Mouse (Mus musculus) gastrocnemius, postnatal 10 days (tissue): Measurements from ENCODE around the gene Unc45b. TPM values are rescaled to one million over a fixed set of nuclear protein-coding genes. Genes with fewer than 3 reads are reported as not detected.
"Not testable (repeated sequence)": the region's sequence is repeated elsewhere in the genome, so short reads cannot be mapped to it uniquely, and the experiment has no call there.

ENCODE experiments used
- DNase-seq: peaks from one replicate; pipeline ENCODE4 v3.0.0; 2021; ENCODE audit warnings: mixed read lengths
- total RNA-seq, 2 experiments: library from RNA; stranded (reverse); gene quantifications; 2 replicates each; pipeline ENCODE4 v1.2.3; 2021

Unc45b gene
- total RNA-seq, 2 experiments from 2014 or later, result 101 to 115 TPM

DNA sequence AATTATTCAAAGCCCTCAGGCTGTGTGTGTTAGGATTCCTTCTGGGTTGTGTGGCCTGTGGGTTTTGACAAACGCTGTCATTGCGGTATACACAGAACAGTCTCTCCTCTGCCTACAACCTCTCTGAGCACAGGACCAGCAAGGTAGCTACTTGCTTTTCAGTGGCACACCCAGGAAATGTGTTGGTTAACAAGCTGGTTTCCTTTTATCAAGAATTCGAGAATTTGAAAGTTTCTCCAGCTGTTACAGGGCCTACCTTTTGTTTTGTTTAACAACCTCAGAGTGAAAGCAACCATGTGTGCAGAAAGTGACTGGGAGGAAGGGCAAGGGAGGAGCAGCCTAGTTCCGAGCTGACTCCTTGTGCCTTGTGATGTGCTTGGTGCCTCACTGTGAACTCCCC, 37.1 kb downstream of the Unc45b start:
- DNase-seq, result no peak

- DNase-seq, result no peak
These were observed 38.7 kb downstream of the Unc45b start for GRCm38 (mm10) chr11:82949036-82949435.

GRCm38 (mm10) chr11:82950736-82951481, 40.6 kb downstream of the Unc45b start, which contains the start of gene Slfn5:
TSS of gene Slfn5 (plus strand) at chr11:82951349.
- DNase-seq, result no peak

DNA sequence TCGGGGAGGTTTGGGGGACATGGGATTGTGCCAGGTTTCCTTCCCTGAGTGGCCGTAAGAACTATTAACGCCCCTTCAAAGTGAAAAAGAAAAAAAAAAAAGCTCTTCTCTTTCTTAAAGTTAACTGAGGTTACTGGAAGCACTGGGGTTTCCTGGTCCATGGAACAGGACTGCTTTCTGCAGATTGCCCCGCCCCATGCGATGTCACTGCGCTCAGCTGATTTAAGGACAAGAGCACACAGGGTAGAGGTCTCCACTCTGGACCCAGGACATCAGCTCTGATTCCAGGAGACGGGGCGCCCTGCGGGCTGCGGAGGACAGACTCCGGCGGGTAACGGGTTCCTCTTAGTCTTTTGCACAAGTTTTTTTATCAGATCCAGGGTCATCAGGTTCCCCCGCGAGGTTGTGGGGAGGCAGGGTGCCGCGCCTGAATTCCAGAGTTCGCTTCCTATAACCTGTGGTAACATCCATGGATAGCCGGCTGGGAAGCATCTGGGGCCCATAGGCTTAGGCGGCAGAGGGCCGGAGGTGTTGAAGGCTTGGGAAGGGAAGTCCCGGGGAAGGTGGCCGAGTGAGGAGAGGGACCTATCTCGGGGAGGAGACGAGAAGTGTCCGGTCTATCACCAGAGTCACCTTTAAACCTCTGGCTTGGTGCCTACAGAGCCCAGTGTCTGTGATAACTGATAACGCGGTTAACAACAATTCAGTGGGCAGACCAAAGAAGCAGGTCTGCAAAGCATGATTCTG, 41.7 kb downstream of the Unc45b start:
- peak; percentile 57 for DNase-seq

DNA sequence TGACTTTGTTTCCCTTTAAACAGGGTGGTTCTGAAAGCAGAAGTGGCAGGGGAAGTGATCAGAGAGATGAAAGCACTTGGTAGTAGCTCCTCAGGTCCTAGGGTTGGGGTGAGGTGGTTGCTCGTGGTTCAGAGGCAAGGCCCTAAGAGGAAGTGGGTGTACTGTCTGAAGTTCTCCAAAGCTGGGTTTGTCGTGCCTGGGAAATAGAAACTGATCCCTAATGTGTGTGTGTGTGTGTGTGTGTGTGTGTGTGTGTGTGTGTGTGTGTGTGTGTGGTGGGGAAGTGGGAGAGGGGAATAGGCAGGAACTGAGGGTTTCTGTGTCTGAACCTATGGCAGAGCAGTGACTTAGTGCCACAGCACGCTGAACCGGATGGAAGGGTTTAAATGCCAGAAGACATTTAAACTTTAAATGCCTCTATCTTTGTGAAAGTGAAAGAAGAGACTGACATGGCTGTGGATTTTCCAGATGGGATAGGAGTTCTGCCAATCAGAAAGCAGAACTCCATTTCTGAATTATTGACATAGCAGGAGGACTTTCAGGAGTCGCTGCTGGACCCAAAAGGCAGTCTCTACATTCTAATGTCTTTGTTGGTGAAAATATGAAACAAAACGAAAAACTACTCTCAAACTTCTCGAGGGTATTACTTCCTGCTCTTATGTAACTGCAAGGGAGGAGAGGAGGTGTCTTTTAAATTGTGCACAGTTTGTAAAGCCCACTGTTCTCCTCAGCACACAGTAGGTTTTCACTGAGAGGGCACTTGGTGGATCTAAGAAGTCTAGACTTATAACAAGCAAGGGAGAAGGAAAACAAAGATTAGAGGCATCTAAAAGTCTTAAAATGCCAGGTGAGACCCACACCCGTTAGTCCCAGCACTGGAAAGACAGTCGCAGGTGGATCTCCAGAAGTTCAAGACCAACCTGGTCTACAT, 42.5 kb downstream of the Unc45b start:
- no peak for DNase-seq

DNA sequence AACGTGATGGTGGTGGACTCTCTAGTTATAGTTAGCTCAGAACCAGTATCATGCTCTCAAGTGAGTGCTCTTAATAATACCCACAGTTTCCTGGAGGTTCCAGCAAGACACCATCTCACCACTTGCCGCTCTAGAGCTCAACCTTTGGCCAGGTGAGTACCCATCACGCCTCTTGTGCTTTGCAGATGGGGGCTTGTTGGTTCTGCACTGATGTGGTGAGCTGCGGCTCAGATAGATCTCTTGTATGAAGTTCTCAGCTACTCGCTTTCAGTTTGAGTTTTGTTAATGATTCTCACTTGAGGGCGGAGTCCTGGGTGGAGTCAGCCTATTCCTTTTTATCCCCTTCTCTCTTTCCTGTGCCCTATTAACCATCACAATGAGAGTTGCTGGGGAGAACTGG, 44.3 kb downstream of the Unc45b start:
- no peak for DNase-seq

DNA sequence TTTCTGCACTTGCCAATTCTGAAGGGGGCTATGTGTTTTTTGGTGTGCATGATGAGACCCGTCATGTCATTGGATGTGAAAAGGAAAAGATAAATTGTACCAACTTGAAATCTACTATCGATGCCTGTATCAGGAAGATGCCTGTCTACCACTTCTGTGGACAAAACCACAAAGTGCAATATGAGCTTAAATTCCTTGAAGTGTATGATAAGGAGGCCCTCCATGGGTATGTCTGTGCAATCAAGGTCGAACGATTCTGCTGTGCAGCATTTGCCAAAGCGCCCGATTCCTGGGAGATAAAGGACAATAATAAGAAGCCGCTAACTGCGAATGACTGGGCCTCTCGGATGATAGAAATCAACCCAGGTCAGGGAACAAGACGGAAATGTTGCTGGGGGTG, 46.6 kb downstream of the Unc45b start:
- no peak for DNase-seq

GRCm38 (mm10) chr11:82959613-82960012, 49.3 kb downstream of the Unc45b start:
- DNase-seq, result no peak

DNA sequence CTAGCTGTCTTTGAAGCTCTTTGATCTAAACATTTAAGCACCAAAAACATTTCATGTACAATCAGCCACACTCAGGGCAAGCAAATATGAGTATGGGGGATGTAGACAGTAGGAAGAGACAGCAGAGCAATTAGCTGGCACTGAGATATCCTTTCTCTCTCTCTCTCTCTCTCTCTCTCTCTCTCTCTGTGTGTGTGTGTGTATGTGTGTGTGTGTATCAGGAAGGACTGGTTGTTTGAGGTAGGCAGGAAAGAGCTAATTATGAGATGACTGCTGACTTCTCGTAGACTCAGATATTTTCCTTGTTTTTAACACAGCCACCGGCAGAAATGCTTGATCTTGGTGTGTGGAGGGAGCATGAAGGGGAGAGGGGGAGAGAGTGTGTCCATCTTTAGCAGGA, 51.4 kb downstream of the Unc45b start:
- DNase-seq, result no peak

DNA sequence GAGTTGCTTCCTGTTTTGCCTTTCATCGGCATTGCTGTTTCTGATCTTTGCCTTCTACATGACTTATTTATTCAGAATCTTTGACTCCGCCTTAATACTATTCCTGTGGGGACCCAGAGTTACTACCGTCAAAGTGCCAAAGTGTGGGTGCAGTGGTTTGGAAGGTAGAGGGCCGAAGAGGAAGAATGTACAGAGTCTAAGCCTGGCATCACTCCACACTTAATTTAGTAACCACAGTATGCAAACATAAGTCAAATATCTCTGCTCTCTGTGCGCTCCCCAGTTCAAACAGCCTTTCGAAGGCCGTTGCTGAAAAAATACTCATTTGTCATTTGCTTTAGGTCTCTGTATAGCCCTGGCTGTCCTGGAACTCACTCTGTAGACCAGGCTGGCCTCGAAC, 51.9 kb downstream of the Unc45b start:
- DNase-seq, result no peak

DNA sequence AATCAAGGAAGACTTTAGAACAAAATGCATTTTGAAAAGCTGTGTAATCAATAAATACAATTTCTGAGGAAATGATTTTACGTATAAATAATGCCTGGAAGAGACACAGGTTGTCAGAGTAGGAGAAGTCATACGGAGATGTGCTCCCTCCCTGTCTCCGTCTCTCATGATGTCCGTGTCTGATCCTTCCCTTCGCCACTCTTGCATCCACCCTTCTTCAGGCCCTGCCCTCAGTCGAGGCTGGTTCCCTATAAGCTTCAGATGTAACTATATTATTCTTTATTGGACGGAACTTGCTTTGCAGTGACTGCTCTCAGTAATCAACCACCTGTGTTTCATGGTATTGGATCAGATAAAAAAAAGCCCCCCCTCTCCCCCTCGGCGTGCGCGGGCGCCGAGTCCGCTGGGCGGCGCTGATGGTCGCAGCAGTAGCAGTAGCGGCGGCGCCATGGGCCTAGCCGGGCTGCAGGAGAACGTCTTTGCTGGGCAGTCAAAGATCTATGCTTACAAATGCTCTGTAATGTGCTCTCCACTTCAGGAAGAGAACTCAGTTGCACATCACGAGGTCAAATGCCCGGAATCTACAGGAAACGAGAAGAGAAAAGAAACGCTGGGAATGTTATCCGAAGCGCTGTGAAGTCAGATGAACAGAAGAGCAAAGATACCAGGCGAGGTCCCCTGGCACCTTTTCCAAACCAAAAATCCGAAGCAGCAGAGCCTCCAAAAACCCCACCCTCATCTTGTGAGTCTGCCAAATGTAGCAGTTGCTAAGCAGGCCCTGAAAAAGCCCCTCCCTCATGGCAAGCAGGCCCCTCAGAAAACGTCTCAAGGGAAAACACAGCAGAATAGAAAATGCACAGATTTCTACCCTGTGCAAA, 60.6 kb downstream of the Unc45b start:
- DNase-seq, result peak; percentile 34

DNA sequence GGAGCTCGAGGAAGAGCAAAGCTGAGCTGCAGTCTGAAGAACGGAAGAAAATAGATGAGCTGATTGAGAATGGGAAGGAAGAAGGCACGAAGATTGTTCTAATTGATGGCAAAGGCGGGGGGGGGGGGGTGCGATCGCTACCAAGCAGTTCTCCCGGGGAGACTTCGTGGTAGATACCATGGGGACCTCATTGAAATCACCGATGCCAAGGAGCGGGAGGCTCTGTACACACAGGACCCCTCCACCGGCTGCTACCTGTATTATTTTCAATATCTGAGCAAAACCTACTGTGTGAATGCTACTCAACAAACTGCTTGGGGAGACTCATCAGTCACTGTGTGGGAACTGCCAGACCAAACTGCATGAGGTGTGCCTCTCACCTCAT, 61.2 kb downstream of the Unc45b start:
- no peak for DNase-seq

- DNase-seq, result no peak
These were observed 63.6 kb downstream of the Unc45b start for GRCm38 (mm10) chr11:82973916-82974315.

DNA sequence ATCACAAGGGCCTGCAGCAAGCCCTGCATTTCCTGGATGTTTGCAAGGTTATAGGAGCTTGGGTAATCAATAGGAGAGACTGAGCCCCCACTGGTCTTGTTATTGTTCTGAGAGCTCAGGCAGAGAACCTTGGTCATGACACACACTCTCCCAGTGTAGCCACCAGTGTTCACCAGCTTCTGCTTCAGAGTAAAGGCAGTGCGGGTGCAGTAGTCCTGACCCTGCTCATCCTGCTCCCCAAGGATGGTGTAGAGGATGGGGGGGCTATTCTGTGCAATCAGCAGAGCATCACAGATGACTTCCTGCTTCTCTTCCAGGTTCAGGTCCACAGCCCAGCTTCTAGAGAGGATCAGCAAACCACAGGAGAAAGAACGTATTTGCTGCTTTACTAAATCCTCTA, 72.1 kb downstream of the Unc45b start:
- not testable (repeated sequence) for DNase-seq

DNA sequence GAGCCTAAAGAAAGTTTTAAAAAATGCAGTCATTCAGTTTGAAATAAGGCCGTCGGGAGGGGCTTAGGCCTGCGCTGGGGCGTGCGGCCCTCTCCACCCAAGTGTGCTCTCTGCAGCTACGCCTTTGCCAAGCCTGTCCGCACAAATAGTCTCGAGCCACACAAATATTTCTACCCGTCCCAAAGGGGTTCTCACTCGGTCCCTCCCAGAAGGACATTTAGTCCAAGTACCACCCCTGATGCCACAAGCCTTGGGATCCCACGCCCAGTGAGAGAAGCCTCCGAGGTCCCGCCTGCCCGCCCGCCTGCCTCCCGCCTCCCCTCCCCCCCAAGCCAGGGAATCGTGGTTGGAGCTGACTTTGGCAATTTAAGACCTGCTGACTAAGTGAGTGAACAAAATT, 72.8 kb downstream of the Unc45b start:
- no peak for DNase-seq

DNA sequence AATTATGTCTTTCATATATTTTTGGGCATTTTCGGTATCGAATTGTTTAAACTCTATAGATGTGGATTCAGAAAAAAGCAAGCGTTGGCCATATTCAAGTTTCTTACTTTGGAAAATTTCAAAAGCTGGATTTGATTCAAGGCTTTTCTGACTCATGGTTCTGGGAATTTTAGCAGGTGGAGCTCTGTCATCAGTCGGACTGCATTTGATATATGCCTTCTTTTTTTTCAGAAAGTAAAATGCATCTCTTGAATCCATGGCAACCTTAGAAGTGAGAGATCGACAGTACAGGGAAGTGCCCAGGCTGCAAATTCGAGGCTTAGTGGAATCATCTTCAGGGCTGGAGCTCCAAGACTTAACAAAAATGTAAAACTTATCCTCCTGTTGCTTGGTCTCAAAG, 77.3 kb downstream of the Unc45b start:
- no peak for DNase-seq

GRCm38 (mm10) chr11:82989357-82989756, 79.0 kb downstream of the Unc45b start:
- DNase-seq, result no peak

GRCm38 (mm10) chr11:82990612-82991385, 80.4 kb downstream of the Unc45b start:
- peak; percentile 20 for DNase-seq

DNA sequence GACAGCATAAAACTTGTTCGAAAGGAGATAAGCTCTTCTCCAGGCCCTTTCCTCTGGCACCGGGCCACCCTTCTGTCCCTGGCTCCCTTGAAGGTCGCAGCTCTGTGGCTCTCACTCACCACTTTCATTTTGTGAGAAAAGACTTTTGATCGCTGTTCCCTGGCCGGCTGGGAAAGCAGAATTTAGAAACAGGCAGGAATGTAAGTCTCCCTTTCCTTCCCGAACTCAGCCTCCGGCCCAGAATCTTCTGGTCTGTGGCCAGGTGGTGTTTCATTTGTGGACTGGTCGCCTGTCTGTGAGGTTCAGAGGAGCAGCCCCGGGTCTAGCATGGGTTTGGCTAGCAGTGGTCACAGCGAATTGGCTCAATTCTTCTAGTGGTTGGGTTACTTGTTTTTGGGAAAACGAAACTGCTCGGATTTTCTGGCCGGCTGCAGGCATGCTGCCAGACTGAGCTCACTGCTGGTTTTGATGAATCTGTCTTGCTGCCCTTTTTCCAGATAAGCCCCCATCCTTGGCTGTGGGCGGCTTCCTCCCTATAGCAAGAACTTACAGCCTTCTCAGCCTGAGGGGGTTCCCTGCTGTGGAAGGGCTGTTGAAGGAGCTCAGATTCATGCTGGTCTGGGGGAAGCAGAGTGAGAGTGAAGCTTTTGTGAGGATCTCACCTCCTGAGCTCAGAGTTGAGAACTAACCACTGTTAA, 81.3 kb downstream of the Unc45b start, which contains the start of gene Slfn9:
Gene Slfn9, minus strand, starts transcription at position 362 of the 698 bp plus-strand sequence.
- DNase-seq, result peak; percentile 68
